Mouse (Mus musculus) spleen, adult 2 months (tissue): ENCODE data around the gene Siva1. TPM values are rescaled to one million over a fixed set of nuclear protein-coding genes. Genes with fewer than 3 reads are reported as not detected.

Experiments
- DNase-seq, 2 experiments: peaks; one replicate each; pipeline versions ENCODE4 v3.0.0 to v3.0.0-alpha.2; 2012 to 2021; ENCODE audit warnings: low spot score in 2 of 2, low read depth in 1 of 2
- H3K27ac ChIP-seq: fragments of 200-500 bp; 2 replicates; pipeline ENCODE4 v1.5.1; 2012; ENCODE audit warnings: low read length, inconsistent platforms; ENCODE audit not compliant: insufficient read depth
- H3K27me3 ChIP-seq: fragments of 200-500 bp; 2 replicates; pipeline ENCODE4 v1.6.1; 2012; ENCODE audit warnings: mild to moderate bottlenecking, moderate library complexity, low read length, inconsistent platforms; ENCODE audit not compliant: control insufficient read depth, insufficient read depth
- H3K36me3 ChIP-seq: fragments of 200-500 bp; 2 replicates; pipeline ENCODE4 v1.6.1; 2012; ENCODE audit warnings: mild to moderate bottlenecking, low read length, inconsistent platforms; ENCODE audit not compliant: control insufficient read depth, insufficient read depth
- H3K4me1 ChIP-seq: fragments of 200-500 bp; 2 replicates; pipeline ENCODE4 v1.6.1; 2011; ENCODE audit warnings: inconsistent platforms; ENCODE audit not compliant: control insufficient read depth, insufficient read depth, insufficient read length
- H3K4me3 ChIP-seq: fragments of 200-500 bp; 2 replicates; pipeline ENCODE4 v1.5.1; 2011; ENCODE audit warnings: mild to moderate bottlenecking, inconsistent platforms; ENCODE audit not compliant: insufficient read depth, insufficient read length; ENCODE audit errors: extremely low read depth
- CTCF ChIP-seq: fragments of 200-500 bp; IDR thresholded peaks from 2 replicates; pipeline ENCODE4 v1.5.1; 2011; ENCODE audit warnings: mild to moderate bottlenecking, inconsistent platforms; ENCODE audit not compliant: insufficient read depth, insufficient read length, insufficient replicate concordance; ENCODE audit errors: extremely low read depth
- POLR2A ChIP-seq: fragments of 200-500 bp; IDR thresholded peaks from 2 replicates; pipeline ENCODE4 v1.6.1; 2011; ENCODE audit warnings: low read depth, low read length, inconsistent platforms
- WGBS: fragments of 180-500 bp; shearing (Covaris S2); methylation state at CpG from one replicate; pipeline ENCODE4 v1.1.7; 2018; 5-methylcytosine and 5-hydroxymethylcytosine counted together
- polyA plus RNA-seq: library from polyadenylated mRNA; depleted of rRNA; stranded (reverse); fragments of >200 nt; gene quantifications from 2 replicates; pipeline ENCODE4 v1.2.3, GENCODE M21; 2012

The Siva1 gene
- polyA plus RNA-seq, 1 experiment, result 31.6 TPM

DNA sequence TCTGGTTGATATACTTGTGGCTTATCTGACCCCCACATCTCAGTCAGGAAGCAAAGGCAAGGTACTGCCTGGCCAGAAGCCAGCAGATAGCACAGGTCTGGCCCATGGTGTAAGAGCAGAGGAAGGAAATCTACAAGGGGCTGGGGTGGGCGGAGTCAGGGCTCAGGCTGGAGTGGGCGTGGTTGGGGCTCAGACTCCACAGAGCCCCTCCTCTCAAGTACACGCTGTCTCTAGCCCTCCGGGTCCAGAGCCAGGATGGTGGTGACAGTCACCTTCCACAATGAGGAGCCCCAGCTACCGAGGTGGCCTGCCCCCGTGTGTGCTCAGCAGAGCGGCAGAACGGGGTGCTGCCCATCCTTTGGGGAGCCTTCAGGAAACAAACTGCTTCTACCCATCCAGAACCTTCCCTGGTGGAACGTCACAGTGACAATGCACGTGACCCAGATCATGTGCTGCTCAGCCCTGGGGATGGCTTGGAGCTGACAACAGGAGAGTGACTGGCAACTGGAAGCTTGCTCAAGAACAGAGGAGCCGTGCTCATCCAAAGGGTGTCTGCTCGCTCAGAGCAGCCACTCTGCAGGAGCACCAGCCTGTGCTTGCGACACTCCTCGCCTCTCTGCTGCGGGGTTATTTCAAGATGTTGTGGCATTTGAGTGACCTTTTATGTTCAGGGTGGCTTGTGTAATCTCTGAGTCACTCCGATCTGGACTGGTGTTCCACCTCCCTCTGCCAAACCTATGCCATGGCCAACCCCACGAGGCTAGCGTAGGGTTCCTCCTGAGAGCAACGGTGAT lies 15.4 kb upstream of the Siva1 start:
- H3K4me1 ChIP-seq, result peaks cover 31% of the 10 kb centered on the region
- TF ChIP-seq POLR2A, result no peak
- TF ChIP-seq CTCF, result no peak
- H3K27me3 ChIP-seq, result no peaks in the 10 kb centered on the region
- WGBS, result 18% methylated on average over 19 of the region's 19 CpGs
- peak overlapping the region; percentile 21; the same call in 1 of the 2 replicates for H3K27ac ChIP-seq
- no peaks in the 10 kb centered on the region for H3K36me3 ChIP-seq
- peak overlapping the region; percentile 34; the same call in 1 of the 2 replicates for H3K4me3 ChIP-seq
- peak in 1 of 2 experiments; percentile 72 for DNase-seq

GRCm38 (mm10) chr12:112630029-112630428 lies 14.4 kb upstream of the Siva1 start:
- TF ChIP-seq CTCF (no peak), POLR2A (no peak)
- WGBS, result 93% methylated on average over 12 of the region's 12 CpGs
- DNase-seq, result no peak
- Histone ChIP-seq H3K27ac (no peak overlapping the region), H3K27me3 (no peaks in the 10 kb centered on the region), H3K36me3 (no peaks in the 10 kb centered on the region), H3K4me3 (no peak overlapping the region), H3K4me1 (peaks cover 31% of the 10 kb centered on the region)

DNA sequence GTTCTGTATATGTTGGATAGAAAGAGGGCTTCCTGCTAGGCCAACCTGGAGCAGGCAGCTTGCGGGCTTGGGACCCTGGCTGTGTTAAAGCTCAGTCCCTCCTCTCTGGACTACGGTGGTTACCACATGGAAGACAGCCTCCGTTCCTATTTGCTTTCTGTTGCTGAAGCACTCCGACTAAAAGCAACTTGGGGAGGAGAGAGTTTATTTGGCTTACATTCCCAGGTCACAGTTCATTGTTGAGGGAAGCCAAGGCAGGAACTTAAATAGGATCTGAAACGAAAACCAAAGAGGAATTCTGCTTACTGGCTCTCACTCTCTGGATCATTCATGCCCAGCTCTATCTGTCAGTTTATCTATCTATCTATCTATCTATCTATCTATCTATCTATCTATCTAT lies 13.7 kb upstream of the Siva1 start:
- no peak overlapping the region for H3K4me3 ChIP-seq
- H3K27me3 ChIP-seq, result no peaks in the 10 kb centered on the region
- peaks cover 31% of the 10 kb centered on the region for H3K4me1 ChIP-seq
- no peak for DNase-seq
- WGBS, result 84% methylated on average over 5 of the region's 5 CpGs
- no peak overlapping the region for H3K27ac ChIP-seq
- no peaks in the 10 kb centered on the region for H3K36me3 ChIP-seq
- no peak for TF ChIP-seq POLR2A
- TF ChIP-seq CTCF, result no peak

DNA sequence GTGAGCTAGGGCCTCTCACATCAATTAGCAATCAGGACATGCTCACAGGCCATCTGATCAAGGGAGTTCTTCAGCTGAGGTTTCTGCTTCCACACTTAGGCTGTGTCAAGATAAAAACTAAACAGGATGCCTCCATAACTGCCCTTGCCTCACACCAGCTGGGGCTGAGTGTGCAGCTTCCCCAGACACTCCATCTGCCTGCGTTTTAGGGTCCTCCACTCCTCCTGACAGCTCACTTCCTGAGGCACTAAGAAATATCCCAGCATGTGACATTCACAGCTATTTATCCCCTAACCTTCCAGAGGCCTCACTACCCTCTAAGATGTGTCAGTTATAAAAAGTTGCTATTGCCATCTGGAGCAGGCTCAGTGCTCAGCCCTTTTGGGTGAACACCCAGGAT lies 13.0 kb upstream of the Siva1 start:
- Histone ChIP-seq H3K36me3 (no peaks in the 10 kb centered on the region), H3K4me3 (no peak overlapping the region), H3K4me1 (peaks cover 31% of the 10 kb centered on the region), H3K27me3 (no peaks in the 10 kb centered on the region), H3K27ac (no peak overlapping the region)
- 45% methylated on average over 1 of the region's 1 CpGs for WGBS
- TF ChIP-seq POLR2A, result no peak
- TF ChIP-seq CTCF, result no peak
- no peak for DNase-seq

DNA sequence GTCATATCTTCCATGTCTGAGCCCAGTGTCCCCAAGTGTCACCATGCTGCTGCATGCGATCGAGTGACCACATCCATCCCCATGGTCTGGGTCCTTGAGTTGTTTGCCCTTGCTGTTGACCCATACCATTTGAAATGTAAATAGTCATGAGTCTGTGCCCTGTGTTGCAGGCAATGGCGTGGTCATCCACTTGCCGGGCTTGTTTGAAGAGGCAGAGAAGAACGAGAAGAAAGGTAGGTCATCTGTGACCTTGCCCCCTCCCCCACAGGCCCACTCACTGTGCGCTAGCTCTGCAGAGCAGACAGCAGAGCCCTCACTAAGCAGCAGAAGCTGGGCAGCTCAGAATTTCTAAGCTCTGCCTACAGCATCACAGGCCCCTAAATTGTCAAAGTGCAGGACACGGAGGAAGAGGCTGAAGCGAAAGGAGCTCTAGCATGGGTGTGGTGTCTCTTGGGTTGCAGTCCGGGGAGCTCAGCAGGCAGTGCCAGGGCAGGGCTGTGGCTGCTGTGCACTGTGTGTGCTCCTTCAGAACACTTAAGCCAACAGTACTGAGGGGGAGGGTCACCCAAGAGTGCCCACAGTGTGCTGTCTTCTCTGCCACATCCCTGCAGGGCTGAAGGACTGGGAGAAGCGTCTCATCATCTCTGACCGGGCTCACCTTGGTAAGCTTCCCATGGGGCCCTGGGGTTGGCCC lies 12.2 kb upstream of the Siva1 start:
- TF ChIP-seq CTCF, result no peak
- no peak for TF ChIP-seq POLR2A
- H3K27me3 ChIP-seq, result no peaks in the 10 kb centered on the region
- no peak for DNase-seq
- peak overlapping the region; percentile 54 for H3K27ac ChIP-seq
- no peaks in the 10 kb centered on the region for H3K36me3 ChIP-seq
- H3K4me3 ChIP-seq, result peak overlapping the region; percentile 2; the same call in 1 of the 2 replicates
- peaks cover 31% of the 10 kb centered on the region for H3K4me1 ChIP-seq
- WGBS, result 77% methylated on average over 11 of the region's 11 CpGs

DNA sequence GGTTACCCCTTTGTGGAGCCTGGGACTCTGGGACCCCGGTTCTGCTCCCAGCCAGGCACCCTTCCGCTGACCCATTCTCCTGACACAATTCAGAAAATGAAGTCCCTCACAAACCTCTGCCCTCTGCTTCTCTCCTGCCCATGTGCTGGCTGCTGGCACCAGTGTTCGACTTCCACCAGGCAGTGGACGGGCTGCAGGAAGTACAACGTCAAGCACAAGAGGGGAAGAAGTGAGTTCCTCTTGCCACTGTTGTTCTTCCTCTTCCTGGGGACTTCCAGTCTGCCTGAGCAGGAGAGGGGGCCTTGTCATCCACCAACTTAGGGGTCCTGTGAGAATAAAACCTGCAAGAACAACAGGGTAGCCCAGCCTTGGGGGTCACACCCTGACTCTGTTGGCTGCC lies 11.6 kb upstream of the Siva1 start:
- H3K27ac ChIP-seq, result peak overlapping the region; percentile 54
- WGBS, result 38% methylated on average over 5 of the region's 5 CpGs

More for the DNA sequence above, 11.6 kb upstream of the Siva1 start:
- peaks cover 31% of the 10 kb centered on the region for H3K4me1 ChIP-seq
- peak in 1 of 2 experiments; percentile 62 for DNase-seq
- no peaks in the 10 kb centered on the region for H3K36me3 ChIP-seq
- H3K27me3 ChIP-seq, result no peaks in the 10 kb centered on the region
- TF ChIP-seq POLR2A, result no peak
- no peak for TF ChIP-seq CTCF
- H3K4me3 ChIP-seq, result peak overlapping the region; percentile 2; the same call in 1 of the 2 replicates
